Mouse (Mus musculus) embryonic stem cell, embryonic (primary cell): ENCODE measurements around the gene Pkp4.

Experiments
- CTCF ChIA-PET, 4 experiments: fragments of 300-600 bp in 2 of 4; fragments of 350-600 bp in 2 of 4; sonication (Branson Sonifier 250); formaldehyde crosslinking; loops; one replicate each; lab custom pipeline; 2022; ENCODE audit warnings: inconsistent platforms in 2 of 4; lab: Charles Lee
- POLR2A ChIA-PET, 4 experiments: fragments of 300-600 bp in 2 of 4; fragments of 350-600 bp in 2 of 4; sonication (Branson Sonifier 250); formaldehyde crosslinking; loops; one replicate each; lab custom pipeline; 2022; ENCODE audit warnings: antibody characterized with exemption in 4 of 4, inconsistent platforms in 1 of 4; lab: Charles Lee

Gene Pkp4

DNA sequence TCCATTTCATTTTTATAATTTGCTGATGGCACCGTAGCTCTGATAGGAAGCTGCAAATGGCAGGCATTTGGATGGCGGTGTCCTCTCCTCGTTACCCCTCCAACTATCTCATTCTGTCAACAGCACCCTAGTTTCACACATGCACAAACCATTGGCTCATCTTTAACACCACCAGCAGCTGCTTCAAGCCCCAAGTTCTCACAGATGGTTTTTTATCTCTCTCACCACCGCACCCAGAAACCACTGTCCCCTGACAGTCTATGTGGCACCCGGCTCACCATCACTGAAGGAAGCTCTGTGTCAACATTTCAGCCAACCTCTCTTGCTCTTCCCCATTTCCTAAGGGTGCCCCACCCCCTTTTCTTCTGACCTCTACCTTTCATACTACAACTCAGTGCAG is 167.3 kb downstream of the Pkp4 start:
- POLR2A ChIA-PET, result interaction anchor here in 2 of 4 experiments (1.3 to 1.7 kb wide), 3 partner anchors 8 to 21 kb away, joined by 3 to 5 read pairs (median 3); no protein-coding TSS in a partner anchor
- CTCF ChIA-PET, result interaction anchor here in 2 of 4 experiments (0.6 to 0.8 kb wide), 2 partner anchors 9 to 395 kb away, joined by 3 read pairs; no protein-coding TSS in a partner anchor

DNA sequence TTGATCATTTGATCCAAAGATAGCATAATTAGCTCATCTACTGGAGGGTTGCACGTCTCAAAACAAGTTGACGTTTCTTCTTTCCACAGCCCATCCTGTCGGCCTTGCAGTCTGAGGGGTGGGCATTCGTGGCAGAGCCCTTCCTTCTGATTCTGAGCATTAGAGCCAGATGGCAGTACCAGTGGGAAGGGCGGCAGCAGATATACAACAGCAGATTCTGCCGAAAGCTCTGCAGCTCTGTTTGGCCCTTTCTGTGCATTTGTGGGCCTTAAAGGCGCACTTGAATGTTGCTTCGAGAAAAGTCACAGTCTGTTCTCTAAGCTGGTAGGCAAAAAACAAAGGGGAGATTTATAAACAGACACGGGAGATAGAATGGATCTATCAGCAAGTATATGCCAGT is 170.4 kb downstream of the Pkp4 start:
- POLR2A ChIA-PET, result interaction anchor here in 1 of 4 experiments (0.5 to 1.4 kb wide), 3 partner anchors 19 to 108 kb away, joined by 3 to 5 read pairs (median 4); no protein-coding TSS in a partner anchor
- CTCF ChIA-PET, result no interaction called here

DNA sequence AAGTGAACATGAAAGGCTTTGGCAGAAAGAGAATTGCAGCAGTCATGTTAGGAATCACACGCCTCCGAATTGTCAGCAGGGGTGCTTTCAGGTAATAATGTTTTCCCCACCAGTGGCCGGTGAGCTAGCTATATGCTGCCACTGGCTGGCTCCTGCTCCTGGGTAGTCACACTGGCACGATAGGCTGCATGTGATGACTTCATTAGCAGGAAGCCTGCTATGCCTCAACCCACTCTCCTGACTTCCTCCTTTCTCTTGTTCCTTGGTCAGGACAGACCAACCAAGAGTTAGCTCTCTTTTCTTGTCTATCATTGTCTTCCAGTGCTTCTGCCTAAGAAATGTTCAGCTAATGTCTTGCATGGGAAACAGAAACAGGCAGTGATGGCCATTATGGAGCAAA is 171.9 kb downstream of the Pkp4 start:
- CTCF ChIA-PET, result no interaction called here
- POLR2A ChIA-PET, result no interaction called here

DNA sequence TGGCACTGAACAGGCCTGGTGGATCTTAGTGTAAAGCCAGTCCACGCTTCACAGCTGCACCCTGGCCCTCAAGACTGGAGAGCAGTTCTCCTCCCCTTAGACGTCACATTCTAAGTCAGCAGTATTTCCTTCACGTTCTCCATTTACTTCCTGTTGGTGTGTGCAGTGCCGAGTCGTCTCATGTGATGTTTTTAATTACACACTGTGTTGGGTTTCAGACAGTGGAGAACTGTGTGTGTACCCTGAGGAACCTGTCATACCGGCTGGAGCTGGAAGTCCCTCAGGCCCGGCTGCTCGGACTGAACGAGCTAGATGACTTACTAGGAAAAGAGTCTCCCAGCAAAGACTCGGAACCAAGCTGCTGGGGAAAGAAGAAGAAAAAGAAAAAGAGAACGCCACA is 177.9 kb downstream of the Pkp4 start:
- POLR2A ChIA-PET, result interaction anchor here in 3 of 4 experiments (1.0 to 2.7 kb wide), 6 partner anchors 10 to 112 kb away, joined by 3 to 9 read pairs (median 4); no protein-coding TSS in a partner anchor
- CTCF ChIA-PET, result no interaction called here

DNA sequence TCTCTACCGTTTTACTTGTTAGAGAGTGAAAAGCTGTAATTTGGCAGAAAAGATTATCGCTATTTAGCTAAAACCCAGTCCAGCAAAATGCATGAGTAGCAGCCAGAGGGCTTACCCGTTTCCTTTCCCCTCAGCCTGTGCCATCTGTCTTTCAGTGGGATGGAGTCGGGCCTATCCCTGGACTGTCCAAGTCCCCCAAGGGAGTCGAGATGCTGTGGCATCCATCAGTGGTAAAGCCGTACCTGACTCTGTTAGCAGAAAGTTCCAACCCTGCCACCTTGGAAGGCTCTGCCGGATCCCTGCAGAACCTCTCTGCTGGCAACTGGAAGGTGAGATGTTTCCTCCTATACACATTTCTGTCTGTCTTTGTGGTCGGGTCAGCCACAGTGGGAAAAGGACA is 178.3 kb downstream of the Pkp4 start:
- CTCF ChIA-PET, result no interaction called here
- POLR2A ChIA-PET, result interaction anchor here in 3 of 4 experiments (1.0 to 2.7 kb wide), 5 partner anchors 10 to 113 kb away, joined by 3 to 9 read pairs (median 4); no protein-coding TSS in a partner anchor

DNA sequence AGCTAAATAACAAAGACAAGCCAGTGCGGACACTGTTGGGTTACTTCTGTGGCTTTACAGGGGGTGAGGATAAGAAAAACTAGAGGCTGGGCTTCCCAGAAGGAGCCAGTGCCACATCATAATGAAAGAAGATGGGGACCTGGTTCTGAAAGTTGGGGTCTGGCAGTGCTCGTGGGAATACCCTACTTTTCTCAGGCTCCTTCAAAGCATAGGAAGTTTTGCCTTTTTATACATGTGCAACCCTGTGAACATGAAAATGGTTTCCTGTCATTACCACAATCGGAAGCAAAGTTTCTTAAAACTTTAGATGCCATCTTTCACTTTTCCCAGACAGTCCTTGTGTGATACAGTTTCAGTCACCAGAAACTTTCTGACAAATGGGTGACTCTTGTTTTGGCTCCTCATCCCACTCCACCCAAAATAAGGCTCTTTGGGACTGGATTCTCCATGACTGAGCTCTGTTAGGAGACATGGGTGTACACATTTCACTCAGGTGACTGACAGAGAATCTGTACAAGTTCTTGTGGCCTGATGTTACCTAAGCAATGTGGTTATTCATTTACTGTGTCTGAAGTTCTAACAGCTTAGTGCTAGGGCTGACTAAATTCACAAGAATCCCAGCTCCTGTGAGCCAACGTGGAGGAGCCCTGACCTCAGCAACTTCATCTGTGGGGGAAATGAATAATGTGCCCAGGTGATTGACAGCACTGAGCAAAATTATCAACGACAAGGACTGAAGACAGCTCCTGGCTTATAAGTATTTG is 179.3 kb downstream of the Pkp4 start:
- ChIA-PET POLR2A (interaction anchor here (0.5 to 2.7 kb wide), 6 partner anchors 9 to 83 kb away, joined by 3 to 9 read pairs (median 4); no protein-coding TSS in a partner anchor), CTCF (no interaction called here)

DNA sequence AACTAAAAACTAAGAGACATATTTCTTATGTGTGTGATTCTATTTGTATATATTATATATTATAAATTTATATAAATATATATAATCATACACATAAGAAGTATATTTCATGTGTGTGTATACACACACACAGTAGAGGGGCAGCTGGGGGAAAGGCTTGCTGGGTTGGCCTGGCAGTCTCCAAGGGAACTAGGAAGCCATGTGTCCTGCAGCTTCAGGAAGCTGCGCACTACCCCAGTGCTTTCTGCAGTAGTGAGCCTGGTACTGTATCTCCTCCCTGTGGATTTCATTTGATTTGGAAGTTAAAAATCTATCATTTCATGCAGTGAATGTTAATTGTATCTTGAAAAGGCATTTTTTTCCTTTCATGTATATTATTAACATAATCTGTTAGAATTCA is 180.2 kb downstream of the Pkp4 start:
- POLR2A ChIA-PET, result interaction anchor here in 1 of 4 experiments (2.7 kb wide), 1 partner anchor 9 kb away, joined by 9 read pairs; no protein-coding TSS in a partner anchor

DNA sequence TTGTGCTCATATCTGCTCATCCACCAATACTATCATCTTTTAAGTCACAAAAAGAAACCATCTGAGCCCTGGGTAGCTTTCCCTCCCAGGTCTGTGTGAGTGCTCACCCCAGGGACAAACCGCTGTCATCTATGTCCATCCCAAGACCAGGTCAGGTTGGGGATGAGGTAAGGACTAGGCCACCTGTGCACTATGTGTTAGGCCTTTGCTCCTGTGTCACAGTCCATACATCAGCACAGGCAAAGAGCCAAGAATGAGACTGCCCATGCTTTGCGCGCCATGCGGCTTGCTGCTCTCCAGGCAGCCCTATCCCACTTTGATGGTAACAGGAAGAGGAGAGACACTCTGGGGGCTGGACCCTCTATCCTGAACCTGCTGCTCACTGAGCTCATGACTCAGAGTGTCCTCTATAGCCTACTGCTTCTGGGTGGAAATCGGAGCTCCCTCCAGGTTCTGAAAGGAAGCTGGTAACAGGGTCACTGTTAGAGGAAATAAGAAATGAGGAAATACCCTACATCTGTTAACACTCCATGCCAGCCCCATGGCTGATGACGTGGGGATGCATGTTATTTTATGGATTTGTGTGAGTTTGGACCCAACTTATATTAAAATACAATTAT is 182.1 kb downstream of the Pkp4 start:
- CTCF ChIA-PET, result no interaction called here
- POLR2A ChIA-PET, result interaction anchor here in 2 of 4 experiments (0.9 to 1.3 kb wide), 2 partner anchors 9 to 36 kb away, joined by 3 read pairs; no protein-coding TSS in a partner anchor

More for the DNA sequence above, 180.2 kb downstream of the Pkp4 start:
- CTCF ChIA-PET, result no interaction called here

DNA sequence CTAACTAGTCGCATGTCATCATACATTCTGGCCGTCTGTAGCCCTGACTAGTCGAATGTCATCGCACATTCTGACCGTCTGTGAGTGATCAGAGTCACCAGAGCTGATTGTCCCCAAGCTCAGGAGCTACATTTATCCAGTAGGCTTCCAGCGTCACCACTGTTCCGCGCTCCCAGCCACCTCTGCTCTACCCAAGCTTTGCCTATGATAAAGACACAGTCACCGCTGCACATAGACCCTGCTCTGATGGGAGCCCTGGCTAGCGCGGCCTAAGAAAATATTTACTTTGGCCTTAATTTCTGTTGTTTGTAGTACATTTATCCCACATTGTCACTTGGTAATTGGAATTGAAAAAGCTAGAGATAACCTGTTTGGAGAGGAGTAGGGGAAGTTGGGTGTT is 183.2 kb downstream of the Pkp4 start:
- POLR2A ChIA-PET, result interaction anchor here in 1 of 4 experiments (1.2 kb wide), 1 partner anchor 184 kb away, joined by 3 read pairs; the partner anchor contains the start of gene Ccdc148
- CTCF ChIA-PET, result no interaction called here

DNA sequence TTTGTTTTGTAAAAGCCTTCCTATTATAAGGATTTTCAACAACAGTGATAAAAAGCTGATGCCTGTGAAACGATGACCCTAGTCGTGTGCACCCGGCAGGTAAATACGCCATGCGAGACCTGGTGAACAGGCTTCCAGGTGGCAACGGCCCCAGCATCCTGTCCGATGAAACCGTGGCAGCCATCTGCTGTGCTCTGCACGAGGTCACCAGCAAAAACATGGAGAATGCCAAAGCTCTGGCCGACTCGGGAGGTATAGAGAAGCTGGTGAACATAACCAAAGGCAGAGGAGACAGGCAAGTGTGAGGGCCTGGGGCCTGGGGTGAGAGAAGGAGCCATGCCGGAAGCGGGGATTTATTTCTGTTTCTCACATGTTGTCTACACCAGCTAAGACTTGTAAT is 184.0 kb downstream of the Pkp4 start:
- ChIA-PET POLR2A (interaction anchor here in 2 of 4 experiments (1.1 to 1.2 kb wide), 3 partner anchors 33 to 184 kb away, joined by 3 read pairs; partner anchors contain the start of gene Ccdc148 (in 1 of the 2)), CTCF (interaction anchor here in 1 of 4 experiments (0.6 kb wide), 1 partner anchor 1492 kb away, joined by 3 read pairs; no protein-coding TSS in a partner anchor)

DNA sequence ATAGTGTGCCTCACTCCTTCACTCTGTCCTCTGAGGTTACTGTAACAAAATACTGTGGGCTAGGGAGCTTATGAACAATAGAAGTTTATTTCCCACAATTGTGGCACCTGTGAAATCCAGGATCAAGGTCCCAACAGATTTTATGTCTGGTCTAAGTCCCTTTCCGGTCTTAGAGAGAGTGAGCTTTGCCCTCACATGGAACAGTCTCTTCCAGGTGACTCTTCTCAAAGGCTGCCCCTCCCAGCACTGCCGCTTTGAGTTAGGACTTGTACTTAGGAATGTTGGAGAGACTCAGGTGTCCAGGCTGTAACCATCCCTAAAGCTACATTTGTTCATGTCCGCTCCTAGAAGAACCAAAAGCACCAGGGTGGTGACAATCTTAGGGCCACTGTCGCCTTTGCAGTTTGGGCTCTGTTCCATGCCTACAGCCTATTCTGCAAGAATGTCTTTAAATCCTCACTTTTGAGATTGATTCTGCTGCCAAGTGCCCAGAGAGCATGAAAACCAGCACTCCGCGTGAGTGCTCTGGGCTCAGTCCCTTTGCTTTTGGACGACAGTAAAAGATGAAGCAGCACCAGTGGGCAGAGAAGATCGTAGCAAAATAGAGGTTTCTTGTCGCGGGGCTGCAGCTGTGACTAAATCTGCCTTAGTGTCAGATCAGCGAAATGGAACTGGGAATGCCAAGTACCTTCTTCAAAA is 184.6 kb downstream of the Pkp4 start:
- ChIA-PET POLR2A (interaction anchor here in 2 of 4 experiments (1.1 to 1.2 kb wide), 2 partner anchors 33 to 97 kb away, joined by 3 read pairs; no protein-coding TSS in a partner anchor), CTCF (interaction anchor here in 1 of 4 experiments (0.6 kb wide), 1 partner anchor 1492 kb away, joined by 3 read pairs; no protein-coding TSS in a partner anchor)

DNA sequence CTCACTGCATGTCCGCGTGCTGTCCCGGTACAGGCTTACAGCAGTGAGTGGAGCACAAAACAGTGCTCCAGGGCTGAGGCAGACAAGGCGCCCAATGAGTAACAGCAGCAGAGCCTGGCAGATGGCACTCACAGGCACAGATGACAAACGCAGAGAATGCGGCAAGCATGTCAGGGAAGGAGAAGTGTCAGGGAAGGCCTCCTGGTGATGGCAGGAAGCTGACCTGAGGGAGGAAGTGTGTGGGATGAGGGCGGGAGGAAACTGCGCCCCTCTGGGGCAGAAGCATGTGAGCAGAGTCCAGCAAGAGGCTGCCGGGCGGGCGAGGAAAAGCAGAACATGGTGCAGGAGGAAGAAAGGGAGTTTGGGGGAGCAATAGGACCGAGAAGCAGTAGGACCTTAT is 185.8 kb downstream of the Pkp4 start:
- POLR2A ChIA-PET, result interaction anchor here in 2 of 4 experiments (0.7 to 1.0 kb wide), 3 partner anchors 23 to 65 kb away, joined by 3 to 5 read pairs (median 4); no protein-coding TSS in a partner anchor
- CTCF ChIA-PET, result no interaction called here

DNA sequence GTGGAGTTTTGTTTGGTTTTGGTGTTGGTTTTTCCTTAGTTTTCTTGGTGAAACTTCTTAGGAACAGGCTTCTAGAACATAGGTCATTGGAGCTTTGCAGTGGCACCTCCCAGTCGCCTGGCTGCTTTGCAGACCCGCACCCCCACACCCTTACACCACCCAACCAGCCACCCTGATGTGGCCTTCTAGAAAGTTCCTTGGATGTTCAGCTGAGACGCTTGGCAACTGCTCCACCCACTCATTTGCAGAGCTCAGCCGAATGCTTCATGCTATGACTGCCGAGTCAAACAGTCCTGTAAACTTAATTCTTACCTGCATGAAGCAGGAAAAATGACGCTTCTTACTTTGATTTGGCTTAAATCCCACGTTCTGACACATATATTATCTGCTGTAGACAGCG is 187.9 kb downstream of the Pkp4 start:
- ChIA-PET CTCF (no interaction called here), POLR2A (interaction anchor here in 3 of 4 experiments (1.2 to 3.4 kb wide), 8 partner anchors 9 to 37 kb away, joined by 3 to 15 read pairs (median 6); no protein-coding TSS in a partner anchor)

DNA sequence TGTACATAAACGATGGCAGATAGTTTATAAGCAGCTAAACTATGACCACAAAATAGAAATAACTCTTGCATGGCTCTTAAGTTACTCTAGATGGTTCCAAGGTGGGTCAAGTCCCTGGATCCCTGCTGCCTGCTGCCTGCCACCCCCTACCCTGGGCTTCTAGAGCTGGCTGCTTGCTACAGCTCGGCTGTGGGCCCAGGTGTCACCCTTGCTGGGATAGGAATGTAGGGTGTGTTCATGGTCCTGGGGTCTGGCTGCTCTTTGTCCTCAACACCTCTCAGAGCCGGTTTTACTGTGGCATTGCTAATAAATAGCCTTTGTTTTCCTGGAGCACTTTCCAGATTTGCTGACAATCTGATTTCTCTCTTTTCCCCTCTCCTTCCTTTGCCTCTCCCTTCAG is 189.4 kb downstream of the Pkp4 start:
- ChIA-PET POLR2A (interaction anchor here (0.6 to 3.4 kb wide), 12 partner anchors 10 to 75 kb away, joined by 3 to 15 read pairs (median 4); no protein-coding TSS in a partner anchor), CTCF (no interaction called here)

DNA sequence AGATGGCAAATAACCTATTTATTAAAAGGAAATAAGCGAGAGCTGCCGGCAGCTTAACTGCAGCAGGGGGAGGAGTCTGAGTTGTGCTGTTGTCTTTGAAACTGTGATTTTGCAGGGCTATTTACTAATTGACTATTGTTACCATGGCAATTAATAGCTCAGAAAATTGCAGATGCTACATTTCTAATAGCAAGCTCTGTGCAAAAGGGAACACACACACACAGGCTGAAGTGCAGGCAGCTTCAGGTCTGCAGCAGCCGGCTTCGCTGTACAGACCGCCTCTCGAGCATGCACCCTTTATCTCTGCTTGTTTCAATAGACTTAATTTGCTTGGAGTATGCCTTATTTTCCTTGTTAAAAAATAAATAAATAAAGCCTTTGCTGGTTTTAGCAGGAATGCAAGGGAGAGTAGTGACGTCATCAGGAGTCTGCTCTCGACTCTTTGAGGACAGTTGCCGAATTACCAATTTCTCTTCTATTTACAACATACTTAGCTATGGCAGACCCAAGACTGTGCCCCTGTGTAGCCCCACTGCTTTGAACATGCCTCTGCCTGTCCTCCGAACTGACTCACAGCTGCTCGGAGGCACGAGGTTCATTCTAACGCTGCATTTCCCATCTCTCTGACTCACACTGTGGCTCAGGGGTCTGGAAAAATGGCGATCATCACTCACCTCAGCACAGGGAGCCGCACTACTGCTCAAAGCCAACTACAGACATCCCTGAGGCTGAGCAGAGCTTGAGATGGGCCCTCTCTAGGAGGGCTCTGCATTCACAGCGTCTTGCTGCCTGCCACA is 190.9 kb downstream of the Pkp4 start:
- POLR2A ChIA-PET, result interaction anchor here (0.6 to 2.0 kb wide), 15 partner anchors 9 to 87 kb away, joined by 3 to 9 read pairs (median 3); no protein-coding TSS in a partner anchor
- CTCF ChIA-PET, result interaction anchor here in 1 of 4 experiments (0.7 kb wide), 1 partner anchor 87 kb away, joined by 5 read pairs; no protein-coding TSS in a partner anchor

DNA sequence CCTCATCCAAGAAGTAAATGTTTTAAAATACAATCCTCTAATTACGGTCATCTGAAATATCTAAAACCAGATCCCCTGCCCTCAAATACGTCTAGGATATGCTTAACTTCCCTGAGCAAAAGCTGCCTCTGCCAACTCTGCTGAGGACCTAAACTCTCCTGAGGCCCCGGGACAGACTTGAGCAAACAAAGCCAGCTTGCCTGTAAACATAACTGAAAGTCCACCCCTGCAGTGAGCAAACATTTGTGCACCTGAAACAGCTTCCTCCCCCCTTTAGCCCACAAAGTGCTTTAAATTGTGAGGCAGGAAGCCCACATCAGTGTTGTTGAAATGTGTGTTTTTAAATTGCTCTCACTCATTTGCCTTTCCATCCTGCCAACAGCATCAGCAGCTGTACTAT is 193.2 kb downstream of the Pkp4 start:
- ChIA-PET POLR2A (interaction anchor here in 2 of 4 experiments (0.7 to 1.4 kb wide), 7 partner anchors 13 to 139 kb away, joined by 3 to 8 read pairs (median 5); no protein-coding TSS in a partner anchor), CTCF (interaction anchor here in 2 of 4 experiments (0.6 to 0.7 kb wide), 2 partner anchors 13 to 168 kb away, joined by 3 to 5 read pairs; no protein-coding TSS in a partner anchor)
